Mouse (Mus musculus) granulocyte monocyte progenitor cell, adult 5-6 weeks (primary cell): ENCODE measurements at regions not wholly inside any gene's neighbourhood (a gene's known extent, or its start where the extent isn't known, plus 50 kb on each side); places are given as distances from the start of the nearest gene placed in this dataset.

Experiments
- ATAC-seq: replicated peaks from 2 replicates; pipeline ENCODE4 v1.8.0; 2016; ENCODE audit warnings: mild to moderate bottlenecking, moderate TSS enrichment, inconsistent platforms; ENCODE audit not compliant: poor library complexity, severe bottlenecking

DNA sequence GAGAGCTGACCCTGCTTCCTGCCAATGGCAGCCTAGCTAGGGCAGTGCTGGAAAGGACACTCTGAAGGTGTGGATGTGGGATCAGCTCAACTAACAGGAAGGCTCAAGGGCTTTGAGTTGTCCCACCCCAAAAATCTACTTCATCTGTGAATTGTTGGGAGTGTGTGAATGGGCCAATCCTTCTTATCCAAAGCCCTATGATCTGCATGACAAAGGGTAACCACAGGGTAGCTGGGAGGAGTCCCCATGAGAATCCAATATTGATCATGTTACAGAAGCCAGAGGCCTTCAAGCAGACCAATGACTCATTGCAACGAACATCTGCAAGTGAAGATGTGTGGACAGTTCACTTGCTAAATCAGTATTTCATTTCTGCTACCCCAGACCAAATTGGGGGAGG lies 51.1 kb upstream of the Adra1b start:
- ATAC-seq = no peak

- ATAC-seq = no peak
These were observed 57.4 kb upstream of the Adra1b start for GRCm38 (mm10) chr11:43958241-43958975.

DNA sequence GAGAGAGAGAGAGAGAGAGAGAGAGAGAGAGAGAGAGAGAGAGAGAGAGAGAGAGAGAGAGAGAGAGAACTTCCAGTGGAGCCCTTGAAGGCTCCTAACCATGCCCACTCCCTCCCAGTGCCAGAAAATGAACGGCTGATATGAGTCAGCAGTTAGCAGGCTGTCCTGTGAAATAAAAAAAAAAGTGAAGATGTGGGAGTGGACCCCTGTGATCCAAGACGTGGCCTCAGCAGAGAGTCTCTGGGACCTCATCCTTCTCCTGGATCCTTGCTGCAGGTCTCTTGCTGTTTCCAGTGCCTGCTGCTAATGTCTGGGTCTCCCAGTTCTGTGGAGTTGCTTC lies 57.9 kb upstream of the Adra1b start:
- no peak for ATAC-seq

DNA sequence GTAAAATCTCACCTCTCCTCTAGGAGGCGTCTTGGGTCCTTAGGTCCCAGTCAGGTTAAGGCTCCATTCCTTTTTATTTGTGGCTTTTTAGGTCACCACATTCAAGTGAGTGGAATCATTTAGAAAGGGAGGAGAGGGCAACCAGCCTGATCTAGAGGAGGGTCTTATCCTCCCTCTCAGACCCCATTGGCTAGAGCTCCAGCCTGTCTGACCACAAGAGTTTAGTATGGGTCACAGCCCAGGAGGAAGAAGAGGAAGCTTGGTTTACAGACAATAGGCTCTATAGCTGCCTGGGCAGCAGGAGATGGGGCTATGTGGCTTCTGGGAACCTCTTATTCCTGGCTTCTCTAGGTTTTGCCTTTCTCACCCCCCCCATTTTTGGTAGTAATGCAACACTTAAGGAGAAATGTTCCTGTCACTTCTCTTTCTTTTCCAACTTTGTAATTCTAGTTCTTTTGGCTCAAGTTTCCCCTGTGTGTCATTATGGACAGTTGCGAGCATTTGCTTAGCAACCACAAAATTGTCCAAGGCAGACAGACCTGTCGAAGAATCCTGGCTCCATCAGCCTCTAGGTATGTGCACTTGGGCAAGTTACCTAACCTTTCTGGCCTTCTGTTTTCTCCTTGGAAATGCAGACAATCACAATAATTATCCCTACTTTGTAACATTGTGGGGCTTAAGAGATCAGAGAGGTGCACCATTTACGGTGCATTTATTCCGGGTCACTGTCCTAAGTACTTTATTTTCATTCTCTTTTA lies 59.5 kb upstream of the Adra1b start:
- peak; percentile 33; the same call in 1 of the 2 replicates for ATAC-seq

- ATAC-seq = no peak
These were observed 60.5 kb upstream of the Adra1b start for GRCm38 (mm10) chr11:43961398-43962070.

GRCm38 (mm10) chr11:43967764-43968163 lies 66.8 kb upstream of the Adra1b start:
- no peak for ATAC-seq

DNA sequence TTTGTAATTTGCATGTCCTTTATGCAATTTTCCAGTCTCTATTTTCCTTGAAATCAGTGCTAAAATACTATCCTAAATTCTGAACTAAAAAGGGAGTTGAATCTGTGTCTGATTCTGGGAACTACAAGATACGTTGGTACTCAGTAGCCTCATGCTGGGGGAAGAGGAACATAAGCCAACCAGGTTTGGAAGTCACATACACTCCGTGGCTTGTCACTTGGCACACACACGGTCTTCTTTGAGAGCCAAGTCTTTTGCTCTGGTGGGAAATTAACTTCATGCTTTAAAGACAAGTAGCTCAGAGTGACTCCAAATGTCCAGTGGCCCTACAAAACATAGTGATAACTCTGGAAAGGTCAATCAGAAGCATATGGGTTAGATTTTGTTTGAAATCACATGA lies 70.9 kb upstream of the Adra1b start:
- ATAC-seq = no peak

- no peak for ATAC-seq
These were observed 75.0 kb upstream of the Adra1b start for GRCm38 (mm10) chr11:43976024-43976423.

DNA sequence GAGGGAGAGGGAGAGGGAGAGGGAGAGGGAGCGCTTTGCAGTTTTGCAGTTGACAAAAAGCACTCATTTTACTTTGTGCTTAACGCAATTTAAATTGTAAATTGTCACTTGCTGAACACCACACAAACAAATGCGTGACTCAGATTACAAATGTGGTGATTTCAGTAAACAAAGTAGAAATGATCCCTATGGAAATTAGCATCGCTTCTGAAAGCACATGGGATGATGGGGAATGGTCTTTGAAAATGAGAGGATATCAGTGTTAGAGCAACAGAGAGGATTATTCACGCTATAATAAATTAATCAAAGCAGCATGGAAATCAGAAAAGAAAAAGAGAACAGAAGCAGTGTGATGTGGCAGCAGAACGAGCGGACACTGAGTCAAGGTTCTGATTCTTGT lies 78.4 kb upstream of the Adra1b start:
- no peak for ATAC-seq

DNA sequence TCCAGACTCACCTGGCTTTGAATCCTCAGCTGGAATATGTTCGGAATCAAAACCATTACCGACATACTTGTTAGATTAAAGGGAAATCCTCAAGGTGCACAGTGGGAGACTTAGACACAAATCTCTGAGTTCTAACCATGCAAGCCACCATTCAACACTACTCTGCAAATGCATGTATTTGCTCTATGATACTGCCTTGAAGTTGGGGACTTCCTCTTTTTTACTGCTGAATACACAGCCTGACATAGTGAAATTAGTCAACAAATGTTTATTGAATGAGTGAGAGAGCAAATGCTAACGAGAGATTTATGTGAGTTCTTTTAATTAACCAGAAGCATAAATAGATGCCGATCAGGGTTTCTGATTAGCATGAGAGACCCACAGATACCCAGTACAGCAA lies 79.4 kb upstream of the Adra1b start:
- no peak for ATAC-seq

DNA sequence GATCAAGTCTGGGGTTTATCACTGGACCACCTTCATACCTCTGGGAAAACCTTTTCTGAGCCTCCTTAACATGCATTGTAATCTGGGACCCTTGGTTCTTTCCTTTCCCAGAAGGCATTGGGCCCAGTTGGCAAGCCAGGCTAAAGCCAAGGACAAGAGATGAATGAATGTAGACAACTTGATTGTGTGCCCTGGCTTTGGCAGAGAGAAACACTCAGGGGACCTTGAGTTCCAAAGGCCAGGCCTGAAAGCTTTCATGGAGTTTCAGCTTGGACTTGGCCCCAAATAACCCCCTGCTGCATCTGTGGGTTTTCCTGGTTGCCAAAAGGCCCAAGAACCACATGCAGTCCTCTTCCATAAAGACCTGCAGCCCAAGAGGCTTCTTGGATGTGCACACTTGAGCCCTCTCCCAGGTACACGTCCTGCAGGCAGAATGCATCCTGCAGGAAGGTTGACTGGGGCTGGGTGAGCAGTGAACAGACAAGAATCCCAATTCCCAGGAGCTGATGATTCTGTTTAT lies 89.0 kb upstream of the Adra1b start:
- no peak for ATAC-seq

DNA sequence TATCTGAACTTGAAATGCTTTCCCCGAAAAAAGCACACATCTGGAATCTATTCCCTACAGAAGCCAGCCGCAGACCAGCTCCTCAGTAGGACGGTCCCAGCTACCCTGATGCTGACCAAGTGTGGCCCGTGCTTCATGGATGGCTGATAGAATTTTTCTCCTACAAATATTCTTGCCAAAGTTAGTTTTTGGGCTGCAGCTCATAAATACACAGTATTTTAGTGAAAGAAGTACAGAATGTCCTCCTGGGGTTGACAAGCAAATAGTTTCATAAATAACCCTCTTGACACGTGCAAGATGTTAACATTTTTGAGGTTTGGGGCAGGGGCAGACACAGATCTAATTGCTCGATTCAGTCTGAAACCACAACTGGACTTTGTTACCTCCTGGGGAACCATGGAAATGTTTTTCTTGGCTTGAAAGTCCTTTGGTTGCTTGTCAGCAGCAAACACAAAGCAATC lies 91.0 kb upstream of the Adra1b start:
- no peak for ATAC-seq

DNA sequence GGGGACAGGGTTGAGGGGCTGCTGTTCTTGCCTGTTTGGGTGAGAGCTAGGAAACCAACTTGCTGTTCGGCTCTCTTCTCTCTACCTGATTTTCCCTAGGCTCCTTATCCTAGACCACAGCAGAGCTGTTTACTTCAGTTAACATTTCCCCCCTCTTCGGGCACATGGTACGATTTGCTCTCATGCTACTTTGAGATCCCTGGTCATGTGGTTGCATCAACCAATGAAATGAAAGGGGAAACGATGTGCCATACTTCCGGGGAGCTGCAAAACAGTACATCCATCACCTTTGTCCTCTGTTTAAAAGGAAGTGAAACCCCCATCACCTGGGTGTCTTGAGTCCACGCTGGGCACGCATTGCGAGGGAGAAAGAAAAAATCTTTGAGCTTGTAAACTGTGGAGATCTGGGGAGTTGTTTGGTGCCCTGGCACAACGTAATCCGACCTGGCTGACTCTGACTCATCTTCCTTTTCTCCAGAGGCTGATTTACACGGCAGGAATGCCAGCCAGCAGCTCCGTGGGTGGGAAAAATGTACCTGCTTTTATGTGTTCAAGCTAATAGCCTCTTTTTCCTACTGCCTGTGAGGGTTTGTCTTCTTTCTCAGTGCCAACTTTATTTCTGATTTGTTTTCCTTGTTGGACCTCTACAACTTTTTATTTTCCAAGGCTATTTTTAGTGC lies 97.2 kb upstream of the Adra1b start:
- ATAC-seq = no peak

GRCm38 (mm10) chr11:44000056-44000455 lies 99.0 kb upstream of the Adra1b start:
- no peak for ATAC-seq

GRCm38 (mm10) chr11:44001843-44002589 lies 101.0 kb upstream of the Adra1b start:
- no peak for ATAC-seq

DNA sequence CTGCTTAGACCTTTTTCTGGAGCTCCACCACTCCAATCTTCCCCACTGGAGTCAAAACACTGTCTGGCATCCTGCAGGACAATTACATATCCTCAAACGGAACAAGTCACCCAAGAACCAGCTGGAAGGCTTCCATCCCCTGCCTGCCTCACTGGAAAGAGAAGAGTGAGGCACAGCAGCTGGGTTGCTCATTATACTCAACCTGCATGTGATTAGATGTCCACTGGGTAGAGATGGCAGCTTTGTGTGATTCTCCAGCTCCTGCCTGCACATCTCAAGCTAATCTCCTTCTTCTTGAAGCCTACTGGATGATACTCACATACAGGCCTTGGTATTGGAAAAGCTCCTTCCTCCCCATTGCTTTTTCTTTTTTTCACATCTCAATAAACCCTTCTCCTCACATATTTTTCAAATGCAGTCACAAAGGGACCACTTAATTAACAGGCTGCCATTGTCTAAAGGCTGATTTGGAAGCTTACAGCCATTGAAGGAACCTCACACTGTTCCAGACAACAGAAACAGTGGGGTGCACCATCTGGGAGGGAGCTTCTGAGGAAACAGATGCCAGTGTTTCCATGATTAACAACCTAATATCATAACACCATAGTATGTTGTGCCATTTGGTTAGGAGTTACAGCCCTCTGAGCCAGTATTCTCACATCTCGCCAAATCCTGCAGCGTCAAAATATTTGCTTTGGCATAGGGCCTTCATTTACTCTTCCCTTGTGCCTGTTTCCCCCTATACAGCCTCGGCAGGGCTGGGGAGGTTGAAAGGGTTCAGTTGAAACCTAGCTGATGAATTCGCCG lies 101.9 kb upstream of the Adra1b start:
- no peak for ATAC-seq

DNA sequence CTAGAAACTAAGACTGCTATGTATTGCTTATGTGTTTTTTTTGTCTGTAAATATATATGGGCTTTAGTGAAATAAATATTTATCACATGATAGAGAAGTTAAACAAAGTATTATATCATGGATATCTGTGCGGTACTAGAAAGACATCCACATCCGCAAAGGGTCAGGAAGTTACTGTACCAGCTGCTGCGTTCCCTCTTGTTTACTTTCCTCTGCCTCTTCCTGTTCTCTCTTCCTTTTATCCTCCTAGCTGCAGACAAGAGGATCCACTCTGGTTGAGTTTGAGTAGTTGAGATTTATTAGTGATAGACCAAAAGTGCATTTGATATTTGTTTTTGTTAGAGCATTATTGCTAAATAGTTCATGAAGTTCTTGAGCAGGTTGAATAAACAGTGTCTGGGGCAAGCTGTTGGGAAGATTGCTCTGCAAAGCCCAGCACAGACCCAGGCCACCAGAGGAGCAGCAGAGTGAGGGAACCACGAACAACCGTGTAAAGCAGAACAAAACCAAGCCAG lies 106.6 kb upstream of the Adra1b start:
- ATAC-seq = no peak

DNA sequence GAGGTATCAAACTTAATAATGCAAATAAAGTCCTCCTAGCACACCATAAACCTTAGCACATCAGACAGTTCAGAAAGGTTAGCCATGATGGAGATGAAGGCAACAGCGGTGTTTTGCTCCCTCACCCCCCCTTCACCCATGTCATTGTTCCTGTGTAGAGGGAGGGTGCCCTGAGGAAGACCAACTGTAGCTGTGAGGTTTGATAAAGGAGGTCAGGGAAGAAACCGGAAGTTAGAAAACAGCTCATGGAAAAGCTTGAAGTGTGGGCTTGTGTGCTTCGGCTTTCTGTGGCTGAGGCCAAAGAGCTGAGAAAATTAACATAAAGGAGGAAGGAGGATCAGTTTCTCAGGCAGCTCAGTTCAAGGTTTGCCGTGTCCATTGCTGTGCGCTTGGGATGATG lies 111.3 kb upstream of the Adra1b start:
- no peak for ATAC-seq

GRCm38 (mm10) chr11:44013841-44014240 lies 112.8 kb upstream of the Adra1b start:
- ATAC-seq = no peak
